Mouse (Mus musculus) bone marrow, adult 2 months (tissue): Measurements from ENCODE around the gene Ccdc175.

ENCODE experiments used
- CTCF ChIP-seq: fragments of 200-500 bp; IDR thresholded peaks from 2 replicates; pipeline ENCODE4 v1.5.1; 2011; ENCODE audit warnings: low read length, control low read depth; ENCODE audit not compliant: control insufficient read depth, insufficient read depth
- POLR2A ChIP-seq: fragments of 200-500 bp; IDR thresholded peaks from 2 replicates; pipeline ENCODE4 v1.6.1; 2011; ENCODE audit warnings: low read depth, mild to moderate bottlenecking, control low read depth, low read length, borderline replicate concordance; ENCODE audit not compliant: control insufficient read depth

GRCm38 (mm10) chr12:72232176-72232575, 47.3 kb upstream of the Ccdc175 start:
- TF ChIP-seq CTCF (no peak), POLR2A (no peak)
